Mouse (Mus musculus) CH12.LX (cell line): ENCODE results near the gene Mrps14. TPM values are rescaled to one million over a fixed set of nuclear protein-coding genes. Genes with fewer than 3 reads are reported as not detected.

Experiments used
- DNase-seq: peaks from one replicate; pipeline ENCODE4 v3.0.0-alpha.2; 2013; ENCODE audit errors: extremely low read depth
- H3K27ac ChIP-seq: 2 replicates; pipeline ENCODE4 v1.5.1; 2012; ENCODE audit warnings: low read depth, mild to moderate bottlenecking, control low read depth, moderate library complexity; ENCODE audit not compliant: insufficient read depth
- H3K27me3 ChIP-seq: replicated peaks from 2 replicates; pipeline ENCODE3; 2012; ENCODE audit warnings: inconsistent platforms
- H3K36me3 ChIP-seq, 2 experiments: replicated peaks in 1 of 2; 2 replicates each; pipeline versions ENCODE3 to v1.6.1; 2012; ENCODE audit warnings: inconsistent platforms in 1 of 2, low read length in 1 of 2, mild to moderate bottlenecking in 1 of 2, mixed read lengths in 1 of 2, moderate library complexity in 1 of 2; ENCODE audit not compliant: control insufficient read depth in 1 of 2, insufficient read depth in 1 of 2
- H3K4me1 ChIP-seq, 2 experiments: 2 replicates each; pipeline ENCODE4 v1.6.1; 2012; ENCODE audit warnings: inconsistent platforms in 1 of 2, moderate library complexity in 1 of 2; ENCODE audit not compliant: insufficient read depth in 2 of 2, control insufficient read depth in 1 of 2
- H3K4me2 ChIP-seq: 2 replicates; pipeline ENCODE4 v1.6.1; 2012; ENCODE audit warnings: low read depth, mild to moderate bottlenecking, control low read depth; ENCODE audit not compliant: poor library complexity, insufficient read depth, severe bottlenecking
- H3K4me3 ChIP-seq, 3 experiments: fragments of 150-350 bp in 1 of 3; sonication (generic) in 1 of 3; replicated peaks in 1 of 3; 2 replicates each; pipeline versions ENCODE3 to v1.5.1; 2011 to 2012; ENCODE audit warnings: low read depth in 2 of 3, low read length in 2 of 3, mild to moderate bottlenecking in 2 of 3, moderate library complexity in 2 of 3, control low read depth in 1 of 3, improper control_type of control experiment in 1 of 3, inconsistent platforms in 1 of 3, mixed read lengths in 1 of 3; ENCODE audit not compliant: poor library complexity in 1 of 3
- H3K79me2 ChIP-seq: replicated peaks from 2 replicates; pipeline ENCODE4 v1.6.1; 2012; ENCODE audit warnings: mild to moderate bottlenecking, moderate library complexity; ENCODE audit not compliant: control insufficient read depth, poor library complexity, insufficient read depth, severe bottlenecking; ENCODE audit errors: extremely low read depth
- H3K9ac ChIP-seq: 2 replicates; pipeline ENCODE4 v1.6.1; 2012; ENCODE audit warnings: low read depth, mild to moderate bottlenecking, control low read depth, moderate library complexity; ENCODE audit not compliant: insufficient read depth
- H3K9me3 ChIP-seq: replicated peaks from 2 replicates; pipeline ENCODE3; 2012; ENCODE audit warnings: low read length, inconsistent platforms, mixed read lengths
- BHLHE40 ChIP-seq: IDR thresholded peaks from 2 replicates; pipeline ENCODE4 v1.6.1; 2011; ENCODE audit warnings: mild to moderate bottlenecking, low read depth, low read length, improper control_type of control experiment
- CHD1 ChIP-seq: IDR thresholded peaks from 2 replicates; pipeline ENCODE4 v1.6.1; 2012; ENCODE audit warnings: low read depth, low read length, improper control_type of control experiment, inconsistent platforms
- ELF1 ChIP-seq: IDR thresholded peaks from 2 replicates; pipeline ENCODE4 v1.6.1; 2014; ENCODE audit warnings: low read depth, mild to moderate bottlenecking, inconsistent platforms, low read length, improper control_type of control experiment
- ETS1 ChIP-seq: conservative IDR thresholded peaks from 2 replicates; pipeline ENCODE4 v1.6.1; 2012; ENCODE audit warnings: low read depth, mild to moderate bottlenecking, inconsistent platforms, low read length, improper control_type of control experiment, moderate library complexity
- IRF4 ChIP-seq: IDR thresholded peaks from 2 replicates; pipeline ENCODE4 v1.6.1; 2014; ENCODE audit warnings: low read depth, mild to moderate bottlenecking, inconsistent platforms, low read length, improper control_type of control experiment
- KAT2A ChIP-seq: IDR thresholded peaks from 2 replicates; pipeline ENCODE4 v1.6.1; 2012; ENCODE audit warnings: low read length, improper control_type of control experiment, inconsistent platforms; ENCODE audit not compliant: insufficient replicate concordance
- MAFK ChIP-seq: IDR thresholded peaks from 2 replicates; pipeline ENCODE4 v1.6.1; 2011; ENCODE audit warnings: low read length, improper control_type of control experiment; ENCODE audit not compliant: insufficient replicate concordance
- MAX ChIP-seq: IDR thresholded peaks from 2 replicates; pipeline ENCODE4 v1.6.1; 2011; ENCODE audit warnings: low read length, improper control_type of control experiment
- NRF1 ChIP-seq: IDR thresholded peaks from 2 replicates; pipeline ENCODE4 v1.6.1; 2014; ENCODE audit warnings: low read depth, mild to moderate bottlenecking, inconsistent platforms, low read length, improper control_type of control experiment, moderate library complexity
- POLR2A ChIP-seq: IDR thresholded peaks from 2 replicates; pipeline ENCODE4 v1.6.1; 2011; ENCODE audit warnings: low read depth, mild to moderate bottlenecking, improper control_type of control experiment, low read length
- SMC3 ChIP-seq: IDR thresholded peaks from 2 replicates; pipeline ENCODE4 v1.6.1; 2011; ENCODE audit warnings: low read depth, low read length, improper control_type of control experiment
- UBTF ChIP-seq: IDR thresholded peaks from 2 replicates; pipeline ENCODE4 v1.6.1; 2012; ENCODE audit warnings: low read depth, mild to moderate bottlenecking, inconsistent platforms, low read length, improper control_type of control experiment, moderate library complexity
- USF1 ChIP-seq: IDR thresholded peaks from 2 replicates; pipeline ENCODE4 v1.6.1; 2014; ENCODE audit warnings: low read depth, mild to moderate bottlenecking, inconsistent platforms, low read length, improper control_type of control experiment
- ZNF384 ChIP-seq: IDR thresholded peaks from 2 replicates; pipeline ENCODE4 v1.6.1; 2012; ENCODE audit warnings: low read depth, low read length, improper control_type of control experiment, inconsistent platforms
- dilution Hi-C: fragments of 300-500 bp; cut with MboI; formaldehyde crosslinking; loops from 2 replicates; pipeline ENCODE4 v1.14.3; 2020; ENCODE audit warnings: low sequenced_read_pairs; ENCODE audit not compliant: extremely low pct_unique_long_range_greater_than_20kb, extremely low pct_ligation_motif_present
- in situ Hi-C: fragments of 300-500 bp; cut with MboI; formaldehyde crosslinking; loops from 3 replicates; pipeline ENCODE4 v1.14.3; 2019; ENCODE audit warnings: low sequenced_read_pairs, low pct_ligation_motif_present, low pct_unique_long_range_greater_than_20kb, mixed read lengths
- polyA plus RNA-seq: library from polyadenylated mRNA; unstranded; fragments of >175 nt; gene quantifications from 2 replicates; pipeline ENCODE4 v1.2.1, GENCODE M21; 2012; ENCODE audit warnings: low read depth; ENCODE audit not compliant: insufficient read length
- total RNA-seq, 2 experiments: library from RNA; depleted of rRNA; stranded (reverse); fragments of 300-350 nt in 1 of 2; fragments of >200 nt in 1 of 2; gene quantifications; 2 replicates each; pipeline ENCODE4 v1.2.3; 2012 to 2014

The Mrps14 gene
- total and polyA plus RNA-seq, 3 experiments, result 103 to 142 (median 106) TPM

GRCm38 (mm10) chr1:160217898-160218297 lies 22.9 kb downstream of the Mrps14 start:
- dilution Hi-C loops, result no loop called here
- Histone ChIP-seq H3K4me1 (peaks cover 0 to 5% of the 10 kb centered on the region in 2 experiments; a peak in 2 of 4 replicates), H3K9me3 (no peaks in the 10 kb centered on the region), H3K27ac (no peak overlapping the region), H3K4me2 (no peak overlapping the region), H3K36me3 (peaks cover 0 to 8% of the 10 kb centered on the region in 2 experiments), H3K9ac (no peak overlapping the region), H3K79me2 (no peaks in the 10 kb centered on the region), H3K27me3 (no peaks in the 10 kb centered on the region), H3K4me3 (no peak overlapping the region)
- DNase-seq, result no peak
- TF ChIP-seq ELF1, result no peak
- TF ChIP-seq KAT2A, result no peak
- TF ChIP-seq POLR2A, result no peak
- no peak for TF ChIP-seq USF1
- TF ChIP-seq UBTF, result no peak
- in situ Hi-C loops, result loop anchor here (25.0 kb wide), 1 partner anchor 519 kb away; no protein-coding TSS in a partner anchor

- Histone ChIP-seq H3K36me3 (peaks cover 25 to 54% of the 10 kb centered on the region in 2 experiments), H3K27me3 (no peaks in the 10 kb centered on the region), H3K4me2 (no peak overlapping the region), H3K79me2 (no peaks in the 10 kb centered on the region), H3K4me1 (no peaks in the 10 kb centered on the region)
- in situ Hi-C loops, result loop anchor here (25.0 kb wide), 1 partner anchor 513 kb away; no protein-coding TSS in a partner anchor
- TF ChIP-seq NRF1 (no peak), MAFK (no peak), ZNF384 (no peak), IRF4 (no peak), KAT2A (no peak), MAX (no peak)
- TF ChIP-seq, all 38 proteins: peak for 0
- Histone ChIP-seq H3K27ac (no peak overlapping the region), H3K4me3 (no peak overlapping the region), H3K9ac (no peak overlapping the region), H3K9me3 (no peaks in the 10 kb centered on the region)
- DNase-seq, result no peak
- dilution Hi-C loops, result no loop called here
Measured at GRCm38 (mm10) chr1:160224093-160224492, 29.1 kb downstream of the Mrps14 start.

DNA sequence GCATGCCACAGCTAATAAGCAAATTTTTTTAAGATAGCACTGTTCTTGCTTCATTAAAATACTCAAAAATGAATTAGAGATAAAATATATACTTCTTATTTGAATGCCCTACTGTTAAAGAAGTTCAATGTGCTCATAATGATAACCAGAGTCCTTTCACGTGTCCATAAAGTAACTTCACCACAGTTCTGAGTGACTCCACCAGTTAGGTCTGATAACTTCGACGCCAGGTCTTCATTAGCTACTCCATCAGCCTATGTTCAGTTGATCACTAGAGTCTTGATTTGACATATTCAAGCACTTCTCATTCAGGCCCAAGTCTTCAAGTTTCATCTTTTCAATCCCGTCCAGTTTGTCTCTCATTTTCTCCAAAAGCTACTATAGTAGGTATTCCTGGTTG lies 32.2 kb downstream of the Mrps14 start:
- in situ Hi-C loops, result no loop called here
- dilution Hi-C loops, result no loop called here

More for the DNA sequence above, 32.2 kb downstream of the Mrps14 start:
- DNase-seq, result no peak
- no peaks in the 10 kb centered on the region for H3K27me3 ChIP-seq
- no peaks in the 10 kb centered on the region for H3K9me3 ChIP-seq
- peaks cover 6 to 9% of the 10 kb centered on the region in 2 experiments; a peak in 3 of 4 replicates for H3K4me1 ChIP-seq
- no peak overlapping the region for H3K4me3 ChIP-seq
- H3K4me2 ChIP-seq, result no peak overlapping the region
- peaks cover 30 to 66% of the 10 kb centered on the region in 2 experiments for H3K36me3 ChIP-seq
- no peaks in the 10 kb centered on the region for H3K79me2 ChIP-seq
- TF ChIP-seq ETS1 (no peak), ELF1 (no peak), CHD1 (no peak), BHLHE40 (no peak), SMC3 (no peak)
- H3K9ac ChIP-seq, result no peak overlapping the region
- no peak overlapping the region for H3K27ac ChIP-seq
